Mouse (Mus musculus): ENCODE results near the gene Tmf1. TPM values are rescaled to one million over a fixed set of nuclear protein-coding genes. Genes with fewer than 3 reads are reported as not detected.
A peak's percentile ranks its signal among the peaks of the same experiment; 100 is the strongest.

Gene Tmf1
- polyA plus RNA-seq, 1 experiment from 2014 or later: 38.0 TPM

DNA sequence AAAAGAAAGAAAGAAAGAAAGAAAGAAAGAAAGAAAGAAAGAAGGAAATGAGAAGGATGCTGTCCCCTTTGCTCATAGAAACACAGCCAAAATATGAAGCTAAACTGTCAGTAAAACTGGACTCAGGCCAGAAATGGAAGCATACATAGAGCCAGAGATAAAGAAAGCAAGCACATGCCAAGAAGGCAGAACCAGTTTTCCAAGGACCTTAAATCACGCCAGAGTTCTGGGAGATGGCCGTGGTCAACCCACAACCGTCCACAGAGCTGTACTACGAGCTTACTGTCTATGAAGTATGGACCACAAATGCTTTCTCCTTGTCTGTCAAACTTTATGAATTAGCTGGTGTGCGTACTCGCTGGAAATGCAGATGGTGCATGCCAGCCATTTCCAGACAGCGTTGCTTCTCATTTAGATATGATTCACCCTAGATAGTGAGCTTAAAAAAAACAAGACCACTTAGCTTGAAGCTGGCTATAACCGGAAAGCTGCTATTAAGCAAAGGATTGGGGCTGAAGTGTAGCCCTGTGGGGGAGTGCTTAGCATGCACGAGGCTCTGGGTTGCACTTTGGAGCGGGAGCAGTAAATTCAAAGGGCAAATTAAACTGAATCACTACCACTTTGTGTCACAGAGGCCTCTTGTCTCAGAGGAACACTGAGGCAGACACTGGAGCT, 54.4 kb downstream of the Tmf1 start:
- Histone ChIP-seq H3K9ac (no peak overlapping the region), H3K4me2 (replicated peaks) (no peak overlapping the region), H3K4me3 (no peak overlapping the region), H3K27me3 (no peaks in the 10 kb centered on the region), H3K36me3 (no peaks in the 10 kb centered on the region), H3K9me3 (replicated peaks) (no peaks in the 10 kb centered on the region), H3K27ac (no peak overlapping the region), H3K4me1 (no peaks in the 10 kb centered on the region)
- no peak for ATAC-seq (ENCODE audit: low FRiP score)
- WGBS: 87% methylated on average over 10 of the region's 10 CpGs

DNA sequence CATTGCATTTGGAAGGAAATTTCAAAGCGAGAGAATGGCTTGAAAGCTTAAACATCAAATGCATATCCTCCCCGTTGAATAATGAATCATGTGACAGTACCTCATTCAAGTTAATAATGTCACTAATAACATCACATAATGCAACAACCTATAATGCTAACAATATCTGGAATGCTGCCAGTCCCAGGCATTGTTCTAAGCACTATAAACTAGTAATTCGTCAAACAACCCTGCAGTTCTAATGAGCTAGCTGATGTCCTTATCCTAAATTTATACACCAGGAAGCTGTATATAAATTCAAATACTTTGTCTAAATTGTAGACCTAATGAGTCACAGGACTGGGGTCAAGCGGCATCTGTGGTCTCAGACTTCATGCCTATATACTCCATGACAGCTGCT, 58.0 kb downstream of the Tmf1 start:
- H3K9me3 ChIP-seq (replicated peaks): no peaks in the 10 kb centered on the region
- no peak overlapping the region for H3K4me2 ChIP-seq (replicated peaks)
- H3K36me3 ChIP-seq: no peaks in the 10 kb centered on the region
- H3K27me3 ChIP-seq: no peaks in the 10 kb centered on the region
- no peak for ATAC-seq (ENCODE audit: low FRiP score)
- 78% methylated on average over 4 of the region's 4 CpGs for WGBS
- no peak overlapping the region for H3K4me3 ChIP-seq
- H3K27ac ChIP-seq: no peak overlapping the region
- no peaks in the 10 kb centered on the region for H3K4me1 ChIP-seq
- no peak overlapping the region for H3K9ac ChIP-seq

DNA sequence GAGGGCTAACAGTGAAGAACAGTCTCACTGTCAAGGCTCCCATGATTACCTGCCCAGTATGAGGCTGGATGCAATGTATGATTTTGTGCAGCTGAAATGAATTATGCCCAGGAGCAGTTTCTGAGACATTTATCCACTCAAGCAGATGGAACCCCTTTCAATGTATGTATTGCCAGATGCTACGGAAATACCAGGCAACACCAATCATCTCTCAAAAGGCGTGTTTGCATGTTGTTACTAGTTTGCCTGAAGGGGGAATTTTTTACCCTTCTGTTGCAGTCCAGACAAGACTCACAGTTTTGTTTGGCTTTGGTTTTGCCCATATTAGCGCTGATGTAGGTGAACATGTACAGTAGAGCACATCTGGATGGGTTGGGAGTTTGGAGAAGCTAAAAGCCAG, 60.6 kb downstream of the Tmf1 start:
- WGBS: 85% methylated on average over 3 of the region's 3 CpGs
- H3K4me2 ChIP-seq (replicated peaks): no peak overlapping the region
- no peak for ATAC-seq (ENCODE audit: low FRiP score)

DNA sequence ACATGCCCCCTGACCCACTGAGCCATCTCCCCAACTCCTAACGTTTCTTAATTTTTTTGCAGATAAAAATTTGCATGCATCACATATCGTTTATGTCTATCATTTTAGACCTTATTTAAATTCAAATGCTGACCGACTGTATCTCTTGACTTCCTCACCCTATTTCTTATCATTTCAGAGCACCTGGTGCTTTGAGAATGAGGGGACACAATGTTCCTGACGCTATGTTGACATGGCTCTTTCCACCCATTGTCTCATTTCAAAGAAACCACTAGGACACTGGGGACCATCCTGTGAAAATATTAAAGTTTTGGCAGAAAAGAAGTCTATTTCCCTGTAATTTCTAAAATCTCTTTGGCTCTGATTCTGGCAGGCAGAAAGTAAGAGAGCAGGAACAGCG, 62.0 kb downstream of the Tmf1 start:
- H3K9ac ChIP-seq: no peak overlapping the region

More for the DNA sequence above, 60.6 kb downstream of the Tmf1 start:
- no peaks in the 10 kb centered on the region for H3K36me3 ChIP-seq
- no peak overlapping the region for H3K9ac ChIP-seq
- H3K4me3 ChIP-seq: no peak overlapping the region
- no peaks in the 10 kb centered on the region for H3K27me3 ChIP-seq
- H3K27ac ChIP-seq: no peak overlapping the region
- H3K4me1 ChIP-seq: no peaks in the 10 kb centered on the region
- no peaks in the 10 kb centered on the region for H3K9me3 ChIP-seq (replicated peaks)

DNA sequence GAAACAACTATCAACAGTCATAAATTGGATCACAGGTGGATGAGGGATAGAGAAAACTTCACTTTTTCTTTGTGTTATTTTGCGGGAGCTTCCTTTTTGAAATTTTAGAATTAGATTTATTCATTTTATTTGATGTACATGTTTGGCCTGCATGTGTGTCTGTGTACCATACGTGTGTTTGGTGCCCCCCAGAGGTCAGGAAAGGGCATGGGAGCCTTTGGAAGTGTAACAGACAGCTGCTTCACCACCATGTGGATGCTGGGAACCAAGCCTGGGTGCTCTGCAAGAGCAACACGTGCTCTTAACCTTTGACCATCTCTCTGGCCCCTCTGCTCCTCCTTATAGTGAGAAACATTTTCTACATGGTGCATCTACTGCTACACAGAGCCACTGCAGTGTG, 64.1 kb downstream of the Tmf1 start:
- no peaks in the 10 kb centered on the region for H3K4me1 ChIP-seq

More for the DNA sequence above, 62.0 kb downstream of the Tmf1 start:
- H3K4me3 ChIP-seq: no peak overlapping the region
- ATAC-seq (ENCODE audit: low FRiP score): no peak
- H3K4me2 ChIP-seq (replicated peaks): no peak overlapping the region
- no peaks in the 10 kb centered on the region; the same call in 1 of the 2 replicates for H3K36me3 ChIP-seq
- 79% methylated on average over 5 of the region's 5 CpGs for WGBS
- no peaks in the 10 kb centered on the region for H3K9me3 ChIP-seq (replicated peaks)
- no peaks in the 10 kb centered on the region for H3K4me1 ChIP-seq
- no peaks in the 10 kb centered on the region for H3K27me3 ChIP-seq
- no peak overlapping the region for H3K27ac ChIP-seq

DNA sequence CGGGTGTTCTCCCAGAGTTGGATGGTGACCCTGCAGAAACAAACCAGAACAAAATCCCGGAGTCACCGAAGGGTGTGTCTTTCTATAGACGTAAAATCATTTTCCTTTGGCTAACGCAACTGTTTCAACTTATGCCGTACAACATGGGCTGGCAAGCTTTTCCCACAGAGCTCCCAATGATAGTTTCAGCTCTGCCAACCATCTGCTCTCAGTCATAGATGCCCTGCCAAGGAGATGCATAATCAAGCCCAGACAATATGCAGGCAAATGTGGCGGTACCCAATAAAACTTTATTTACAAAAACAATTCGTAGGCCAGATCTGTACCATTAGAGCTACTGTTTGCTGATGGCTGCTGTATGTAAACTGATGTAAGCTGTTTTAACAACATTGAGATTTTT, 66.7 kb downstream of the Tmf1 start:
- H3K9me3 ChIP-seq (replicated peaks): no peaks in the 10 kb centered on the region
- H3K27ac ChIP-seq: no peak overlapping the region
- no peaks in the 10 kb centered on the region; the same call in 1 of the 2 replicates for H3K36me3 ChIP-seq
- no peak overlapping the region for H3K9ac ChIP-seq
- WGBS: 93% methylated on average over 8 of the region's 8 CpGs
- no peak overlapping the region for H3K4me3 ChIP-seq
- H3K4me1 ChIP-seq: no peaks in the 10 kb centered on the region
- no peak for ATAC-seq (ENCODE audit: low FRiP score)
- no peaks in the 10 kb centered on the region for H3K27me3 ChIP-seq
- H3K4me2 ChIP-seq (replicated peaks): no peak overlapping the region

More for the DNA sequence above, 64.1 kb downstream of the Tmf1 start:
- H3K9me3 ChIP-seq (replicated peaks): no peaks in the 10 kb centered on the region
- H3K36me3 ChIP-seq: no peaks in the 10 kb centered on the region; the same call in 1 of the 2 replicates
- H3K27me3 ChIP-seq: no peaks in the 10 kb centered on the region
- H3K27ac ChIP-seq: no peak overlapping the region
- no peak overlapping the region for H3K4me3 ChIP-seq
- no peak overlapping the region for H3K4me2 ChIP-seq (replicated peaks)
- WGBS: 54% methylated on average over 3 of the region's 3 CpGs
- ATAC-seq (ENCODE audit: low FRiP score): no peak
- no peak overlapping the region for H3K9ac ChIP-seq

DNA sequence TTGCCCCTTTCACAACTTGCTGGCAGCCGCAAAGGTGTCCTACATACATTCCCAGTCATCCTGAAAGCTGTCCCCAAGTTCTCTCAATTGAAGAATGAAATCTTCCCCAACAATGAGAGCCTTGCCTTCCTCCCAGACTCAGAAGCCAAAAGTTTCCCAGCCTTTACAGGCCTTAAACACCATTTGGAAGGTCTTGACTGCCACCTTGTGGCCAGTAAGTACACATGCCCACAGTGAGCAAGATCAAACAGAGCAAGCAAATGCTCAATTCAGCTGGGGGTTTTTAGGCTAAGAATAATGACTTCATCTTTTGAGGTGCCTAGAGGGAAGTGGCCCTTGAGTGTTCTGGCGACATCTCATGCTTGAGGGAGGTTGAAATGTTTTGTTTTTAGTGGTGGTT, 72.1 kb downstream of the Tmf1 start:
- H3K4me3 ChIP-seq: no peak overlapping the region
- H3K27me3 ChIP-seq: 0 out of 2 replicates have a peak, but pooled peaks cover 4% of the 10 kb centered on the region
- peak; percentile 56 for ATAC-seq (ENCODE audit: low FRiP score)
- no peaks in the 10 kb centered on the region for H3K36me3 ChIP-seq
- peaks cover 14% of the 10 kb centered on the region for H3K4me1 ChIP-seq
- 12% methylated on average over 2 of the region's 2 CpGs for WGBS
- no peak overlapping the region for H3K9ac ChIP-seq
- H3K9me3 ChIP-seq (replicated peaks): no peaks in the 10 kb centered on the region
- H3K27ac ChIP-seq: no peak overlapping the region
- H3K4me2 ChIP-seq (replicated peaks): no peak overlapping the region

DNA sequence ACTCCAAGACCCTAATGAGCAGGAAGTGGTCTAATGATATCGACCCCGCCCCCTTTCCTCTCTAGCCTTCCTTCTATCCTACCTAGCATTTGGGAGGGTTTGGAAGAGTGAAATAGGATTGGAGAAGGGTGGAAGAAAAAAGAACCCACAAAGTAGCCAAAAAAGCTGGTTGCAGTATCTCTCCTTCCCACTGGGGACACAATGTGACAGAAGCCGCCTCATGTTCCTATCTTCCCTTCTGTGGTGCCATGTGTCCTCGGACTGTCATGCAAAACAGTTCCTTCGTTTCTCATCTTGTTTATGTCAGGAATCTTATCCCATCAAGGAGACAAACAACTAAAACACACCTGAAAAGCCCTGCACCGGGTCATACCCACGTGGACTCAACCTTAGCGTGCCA, 72.8 kb downstream of the Tmf1 start:
- no peak for ATAC-seq (ENCODE audit: low FRiP score)
- no peaks in the 10 kb centered on the region for H3K36me3 ChIP-seq
- no peak overlapping the region for H3K4me2 ChIP-seq (replicated peaks)
- 0 out of 2 replicates have a peak, but pooled peaks cover 4% of the 10 kb centered on the region for H3K27me3 ChIP-seq
- 81% methylated on average over 8 of the region's 8 CpGs for WGBS
- no peak overlapping the region for H3K27ac ChIP-seq
- H3K9me3 ChIP-seq (replicated peaks): no peaks in the 10 kb centered on the region
- H3K9ac ChIP-seq: no peak overlapping the region
- no peak overlapping the region for H3K4me3 ChIP-seq
- peaks cover 20% of the 10 kb centered on the region for H3K4me1 ChIP-seq

DNA sequence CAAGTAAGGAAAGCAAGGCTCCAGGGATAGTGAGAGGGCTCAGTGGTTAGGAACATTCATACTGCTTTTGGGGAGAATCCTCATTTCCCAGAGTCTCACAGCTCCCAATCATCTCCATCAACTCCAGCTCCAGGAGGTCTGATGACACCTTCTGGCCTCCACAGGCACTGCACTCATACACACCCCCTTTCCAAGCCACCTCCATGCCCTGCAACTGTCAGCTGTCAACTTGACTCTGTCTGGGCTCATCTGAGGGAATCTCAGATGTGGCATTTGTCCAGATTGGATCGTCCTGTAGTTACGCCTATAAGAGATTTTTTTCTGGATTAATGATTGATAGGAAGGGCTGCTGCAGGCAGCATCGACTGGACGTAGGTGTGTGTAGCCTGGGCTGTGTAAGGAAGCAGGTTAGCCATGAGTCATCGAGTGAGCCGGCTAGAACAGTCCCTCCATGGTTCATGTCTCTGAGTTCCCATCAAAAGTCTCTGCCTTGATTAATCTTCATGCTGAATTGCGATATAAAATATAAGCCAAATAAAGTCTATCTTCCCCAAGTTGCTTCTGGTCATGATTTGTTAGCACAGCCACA, 74.6 kb downstream of the Tmf1 start:
- no peak overlapping the region for H3K9ac ChIP-seq
- H3K4me3 ChIP-seq: no peak overlapping the region
- WGBS: 82% methylated on average over 7 of the region's 7 CpGs

More for the DNA sequence above, 74.6 kb downstream of the Tmf1 start:
- peaks cover 21% of the 10 kb centered on the region for H3K4me1 ChIP-seq
- no peaks in the 10 kb centered on the region for H3K36me3 ChIP-seq
- H3K4me2 ChIP-seq (replicated peaks): no peak overlapping the region
- 0 out of 2 replicates have a peak, but pooled peaks cover 4% of the 10 kb centered on the region for H3K27me3 ChIP-seq
- H3K9me3 ChIP-seq (replicated peaks): no peaks in the 10 kb centered on the region
- H3K27ac ChIP-seq: no peak overlapping the region
- ATAC-seq (ENCODE audit: low FRiP score): no peak

Other genes with a start within 250 kb of the Tmf1 start
- 2.2 and 3.4 TPM in 2 replicates for gene Fam19a4, start 118.7 kb downstream of the Tmf1 start, polyA plus RNA-seq (2016; fragmentation: Nextera tagmentation; extraction: Ambion mirVana)
- 12.2 and 12.6 TPM in 2 replicates for gene Eogt, start 29.9 kb downstream of the Tmf1 start, polyA plus RNA-seq (2016; fragmentation: Nextera tagmentation; extraction: Ambion mirVana)
- 89.4 and 98.7 TPM in 2 replicates for gene Uba3, start 26.5 kb upstream of the Tmf1 start, polyA plus RNA-seq (2016; fragmentation: Nextera tagmentation; extraction: Ambion mirVana)
- 74.3 and 86.0 TPM in 2 replicates for gene Arl6ip5, start 31.6 kb upstream of the Tmf1 start, polyA plus RNA-seq (2016; fragmentation: Nextera tagmentation; extraction: Ambion mirVana)
- 0.31 and 2.1 TPM in 2 replicates for gene Lmod3, start 73.6 kb upstream of the Tmf1 start, polyA plus RNA-seq (2016; fragmentation: Nextera tagmentation; extraction: Ambion mirVana)

Data from hindbrain, embryonic 12.5 days (tissue).